Comparison of ENCODE assay signal across 17 mouse cellular contexts in genomic region chr6:52620090-52620489, GRCm38 (mm10).
"Had no signal": no experiment of that assay in that cellular context is flagged by ENCODE, and none has a peak within 500 bp of the region (broad histone marks: within the 10 kb centered on the region; RNA-seq: fewer than 3 reads in every experiment).

No protein-coding gene starts in this region.

- H3K9me3 ChIP-seq: megakaryocyte, embryonic 14.5 days; midbrain, embryonic 13.5 days; midbrain, embryonic 15.5 days; neural tube, embryonic 12.5 days had no signal

- H3K27me3 ChIP-seq: megakaryocyte, embryonic 14.5 days; midbrain, embryonic 13.5 days; midbrain, embryonic 15.5 days; neural tube, embryonic 12.5 days had no signal

- ATAC-seq: midbrain, embryonic 13.5 days; midbrain, embryonic 15.5 days had no signal

- H3K9ac ChIP-seq: liver, embryonic 14.5 days; lung, embryonic 14.5 days; midbrain, embryonic 13.5 days; midbrain, embryonic 15.5 days; neural tube, embryonic 12.5 days had no signal

- H3K27ac ChIP-seq: liver, embryonic 14.5 days; macrophage; midbrain, embryonic 13.5 days; midbrain, embryonic 15.5 days; neural tube, embryonic 12.5 days had no signal

- H3K4me3 ChIP-seq: megakaryocyte, embryonic 14.5 days; midbrain, embryonic 13.5 days; midbrain, embryonic 15.5 days; neural tube, embryonic 12.5 days had no signal

- H3K4me2 ChIP-seq: lung, embryonic 14.5 days; midbrain, embryonic 11.5 days; midbrain, embryonic 13.5 days; midbrain, embryonic 15.5 days; neural tube, embryonic 12.5 days had no signal

- DNase-seq: lung, adult 18-20 months; lung, embryonic 14.5 days; lung, postnatal 10 days; lung, postnatal 36 days; right cerebral cortex, postnatal 14 days; right cerebral cortex, postnatal 4 days; spleen, adult 18-20 months; thymus, adult 18-20 months; thymus, postnatal 14 days; thymus, postnatal 36 days had no signal

- H3K4me1 ChIP-seq: midbrain, embryonic 13.5 days; midbrain, embryonic 15.5 days; neural tube, embryonic 12.5 days had no signal
